Comparison of ENCODE assay signal across 13 mouse cellular contexts in genomic region chr2:29628763-29629181, GRCm38 (mm10). TPM values are rescaled to one million over a fixed set of nuclear protein-coding genes. Genes with fewer than 3 reads are reported as not detected.
DNase-seq lines count a peak whose midpoint lies in the region; ATAC-seq lines count a peak whose summit lies in the region.
"Had no signal": no experiment of that assay in that cellular context is flagged by ENCODE, and none has a peak within 500 bp of the region (broad histone marks: within the 10 kb centered on the region; RNA-seq: fewer than 3 reads in every experiment).

No protein-coding gene starts in this region.

- H3K36me3 ChIP-seq in heart, embryonic 12.5 days = no peaks in the 10 kb centered on the region
- no peaks in the 10 kb centered on the region for H3K36me3 ChIP-seq in midbrain, embryonic 11.5 days (ENCODE audit: control insufficient read depth, insufficient read depth, low read length)
- no peaks in the 10 kb centered on the region for H3K36me3 ChIP-seq in midbrain, embryonic 16.5 days (ENCODE audit: control insufficient read depth, insufficient read depth, low read length)
- H3K36me3 ChIP-seq: forebrain, embryonic 15.5 days; kidney, embryonic 15.5 days; stomach, embryonic 15.5 days had no signal

- no peak overlapping the region for H3K27ac ChIP-seq in heart, embryonic 12.5 days (ENCODE audit: poor library complexity, severe bottlenecking)
- no peak overlapping the region for H3K27ac ChIP-seq in midbrain, embryonic 11.5 days (ENCODE audit: low read depth, low read length)
- no peak overlapping the region for H3K27ac ChIP-seq in midbrain, embryonic 16.5 days (ENCODE audit: low read length)
- peak overlapping the region; percentile 66 for H3K27ac ChIP-seq in brown adipose tissue, adult 24 weeks (replicated peaks; ENCODE audit: low read depth, low read length)
- H3K27ac ChIP-seq: forebrain, embryonic 15.5 days; kidney, embryonic 15.5 days; limb, embryonic 12.5 days had no signal

- 82% methylated on average over 5 of the region's 5 CpGs for WGBS in heart, embryonic 12.5 days
- WGBS in midbrain, embryonic 11.5 days = 81% methylated on average over 5 of the region's 5 CpGs
- WGBS in midbrain, embryonic 16.5 days = 81% methylated on average over 5 of the region's 5 CpGs

- ATAC-seq in heart, embryonic 12.5 days (ENCODE audit: insufficient number of reproducible peaks, low FRiP score) = no peak
- no peak for ATAC-seq in midbrain, embryonic 11.5 days (ENCODE audit: low FRiP score)
- no peak for ATAC-seq in midbrain, embryonic 16.5 days
- no peak for ATAC-seq in CD4-positive, CD25-positive, alpha-beta regulatory T cell, adult 4 months
- ATAC-seq: forebrain, embryonic 15.5 days had no signal

- H3K9me3 ChIP-seq in heart, embryonic 12.5 days (replicated peaks) = no peaks in the 10 kb centered on the region
- H3K9me3 ChIP-seq in midbrain, embryonic 11.5 days (ENCODE audit: control insufficient read depth, low read length) = no peaks in the 10 kb centered on the region
- H3K9me3 ChIP-seq in midbrain, embryonic 16.5 days (replicated peaks; ENCODE audit: control insufficient read depth, low read length, poor library complexity, severe bottlenecking) = no peaks in the 10 kb centered on the region
- H3K9me3 ChIP-seq: forebrain, embryonic 15.5 days; kidney, embryonic 15.5 days; limb, embryonic 12.5 days; stomach, embryonic 15.5 days had no signal

- 0 out of 2 replicates have a peak overlapping the region, but pooled peaks have one; percentile 29 for H3K9ac ChIP-seq in heart, embryonic 12.5 days
- H3K9ac ChIP-seq in midbrain, embryonic 11.5 days (ENCODE audit: low read length) = no peak overlapping the region
- H3K9ac ChIP-seq in midbrain, embryonic 16.5 days (ENCODE audit: low read depth, low read length) = no peak overlapping the region
- H3K9ac ChIP-seq: forebrain, embryonic 15.5 days; kidney, embryonic 15.5 days; limb, embryonic 12.5 days; stomach, embryonic 15.5 days had no signal

- intact Hi-C loops in heart, postnatal 10 days (cut with DNase I) = no loop called here

- H3K4me2 ChIP-seq in heart, embryonic 12.5 days = no peak overlapping the region
- no peak overlapping the region for H3K4me2 ChIP-seq in midbrain, embryonic 11.5 days
- no peak overlapping the region for H3K4me2 ChIP-seq in midbrain, embryonic 16.5 days (ENCODE audit: low read length)
- H3K4me2 ChIP-seq: forebrain, embryonic 15.5 days; kidney, embryonic 15.5 days; limb, embryonic 12.5 days; stomach, embryonic 15.5 days had no signal

- no peak for DNase-seq in heart, postnatal 10 days
- peak; percentile 14 for DNase-seq in midbrain, embryonic 11.5 days (ENCODE audit: low spot score, missing footprints)
- DNase-seq in thymus, postnatal 36 days = peak; percentile 33 to 53
- DNase-seq: cerebellum, adult 9-10 months; gastrocnemius, postnatal 10 days had no signal

- no peaks in the 10 kb centered on the region for H3K27me3 ChIP-seq in heart, embryonic 12.5 days (replicated peaks)
- H3K27me3 ChIP-seq in midbrain, embryonic 11.5 days (ENCODE audit: control insufficient read depth, insufficient read depth, low read length) = no peaks in the 10 kb centered on the region
- H3K27me3 ChIP-seq in midbrain, embryonic 16.5 days (ENCODE audit: control insufficient read depth, insufficient read depth, low read depth, low read length) = no peaks in the 10 kb centered on the region
- H3K27me3 ChIP-seq: forebrain, embryonic 15.5 days; kidney, embryonic 15.5 days; limb, embryonic 12.5 days; stomach, embryonic 15.5 days had no signal

- H3K4me1 ChIP-seq in heart, embryonic 12.5 days (replicated peaks) = peaks cover 77% of the 10 kb centered on the region
- H3K4me1 ChIP-seq in midbrain, embryonic 11.5 days (ENCODE audit: control insufficient read depth, insufficient read depth, low read length) = no peaks in the 10 kb centered on the region; the same call in 1 of the 2 replicates
- peaks cover 5% of the 10 kb centered on the region; the same call in 1 of the 2 replicates for H3K4me1 ChIP-seq in midbrain, embryonic 16.5 days (ENCODE audit: control insufficient read depth, insufficient read depth, low read length)
- peaks cover 69% of the 10 kb centered on the region for H3K4me1 ChIP-seq in brown adipose tissue, adult 24 weeks (ENCODE audit: control insufficient read depth, insufficient read depth, insufficient read length, low read length)

- no peak overlapping the region for H3K4me3 ChIP-seq in heart, embryonic 12.5 days
- no peak overlapping the region for H3K4me3 ChIP-seq in midbrain, embryonic 11.5 days (ENCODE audit: low read depth, low read length)
- no peak overlapping the region for H3K4me3 ChIP-seq in midbrain, embryonic 16.5 days (ENCODE audit: low read depth, low read length)
- no peak overlapping the region for H3K4me3 ChIP-seq in brown adipose tissue, adult 24 weeks (ENCODE audit: insufficient read depth, low read depth, low read length)
- H3K4me3 ChIP-seq: forebrain, embryonic 15.5 days; kidney, embryonic 15.5 days; limb, embryonic 12.5 days; stomach, embryonic 15.5 days had no signal

RNA-seq across cellular contexts. Expression of gene Rapgef1, which starts 9.3 kb away (rescaled TPM):
- polyA plus RNA-seq in heart, embryonic 12.5 days (2016; fragmentation: Nextera tagmentation; extraction: Ambion mirVana) = 13.2 and 14.5 TPM in 2 replicates
- 100 to 1,000 TPM in 1 of 2 experiments, 10 to 100 TPM in 1; 92.7 to 102 TPM for total RNA-seq in heart, postnatal 10 days (2021)
- polyA plus RNA-seq in midbrain, embryonic 11.5 days (2014; fragmentation: Nextera tagmentation; extraction: Ambion mirVana) = 12.4 and 15.6 TPM in 2 replicates
- 18.1 and 18.7 TPM in 2 replicates for polyA plus RNA-seq in midbrain, embryonic 16.5 days (2015; fragmentation: Nextera tagmentation; extraction: Ambion mirVana)
- polyA plus RNA-seq in brown adipose tissue, adult 24 weeks (2012; ENCODE audit: insufficient read depth, insufficient read length, missing spikeins) = 19.1 and 24.3 TPM in 2 replicates
- 10 to 100 TPM; 28.7 to 35.9 TPM for polyA plus RNA-seq in CD4-positive, CD25-positive, alpha-beta regulatory T cell, adult 4 months (2017; shearing (Covaris generic))

Comparison
In these comparisons a context has a peak if more than half of its experiments do, and no peak if none do; other contexts are left out.
1. DNase-seq: peak in midbrain, embryonic 11.5 days (single experiment) and thymus, postnatal 36 days (2 of 2); none in heart, postnatal 10 days (0 of 2).